Mouse (Mus musculus) central nervous system, embryonic 18 days (tissue): ENCODE measurements around the gene Slc9a6. TPM values are rescaled to one million over a fixed set of nuclear protein-coding genes. Genes with fewer than 3 reads are reported as not detected.

Experiments
- polyA plus RNA-seq: library from polyadenylated mRNA; depleted of rRNA; stranded (reverse); fragments of >200 nt; gene quantifications from 2 replicates; pipeline ENCODE4 v1.2.3, GENCODE M21; 2012; rRNA removed

Slc9a6 gene
- 86.0 and 94.2 TPM in 2 replicates for polyA plus RNA-seq

GRCm38 (mm10) chrX:56609623-56610317, at the start of gene Slc9a6:
TSS of gene Slc9a6 (plus strand) at chrX:56609757.

GRCm38 (mm10) chrX:56597887-56598640, 11.5 kb upstream of the Slc9a6 start, which contains the start of gene Mmgt1:
TSS of gene Mmgt1 (minus strand) at chrX:56598069.

Other genes with a start within 250 kb of the Slc9a6 start
- gene Smim10l2a, start 235.2 kb upstream of the Slc9a6 start, polyA plus RNA-seq, result 31.8 and 34.2 TPM in 2 replicates
- not detected in 2 replicates for gene Gm2174, start 161.8 kb upstream of the Slc9a6 start, polyA plus RNA-seq
- gene Ints6l, start 154.9 kb upstream of the Slc9a6 start, polyA plus RNA-seq, result 60.4 and 69.9 TPM in 2 replicates
- gene Gm10477, start 85.0 kb upstream of the Slc9a6 start, polyA plus RNA-seq, result not detected in 2 replicates
- 0.29 and 0.38 TPM in 2 replicates for gene Gm648, start 60.2 kb upstream of the Slc9a6 start, polyA plus RNA-seq
- 35.5 and 37.7 TPM in 2 replicates for gene Mmgt1, start 11.7 kb upstream of the Slc9a6 start, polyA plus RNA-seq
- gene Fhl1, start 122.0 kb downstream of the Slc9a6 start, polyA plus RNA-seq, result 308 and 351 TPM in 2 replicates
- gene Map7d3, start 212.6 kb downstream of the Slc9a6 start, polyA plus RNA-seq, result 0.17 and 0.21 TPM in 2 replicates